Comparison of ENCODE assay signal across 8 mouse cellular contexts in the genomic region with DNA sequence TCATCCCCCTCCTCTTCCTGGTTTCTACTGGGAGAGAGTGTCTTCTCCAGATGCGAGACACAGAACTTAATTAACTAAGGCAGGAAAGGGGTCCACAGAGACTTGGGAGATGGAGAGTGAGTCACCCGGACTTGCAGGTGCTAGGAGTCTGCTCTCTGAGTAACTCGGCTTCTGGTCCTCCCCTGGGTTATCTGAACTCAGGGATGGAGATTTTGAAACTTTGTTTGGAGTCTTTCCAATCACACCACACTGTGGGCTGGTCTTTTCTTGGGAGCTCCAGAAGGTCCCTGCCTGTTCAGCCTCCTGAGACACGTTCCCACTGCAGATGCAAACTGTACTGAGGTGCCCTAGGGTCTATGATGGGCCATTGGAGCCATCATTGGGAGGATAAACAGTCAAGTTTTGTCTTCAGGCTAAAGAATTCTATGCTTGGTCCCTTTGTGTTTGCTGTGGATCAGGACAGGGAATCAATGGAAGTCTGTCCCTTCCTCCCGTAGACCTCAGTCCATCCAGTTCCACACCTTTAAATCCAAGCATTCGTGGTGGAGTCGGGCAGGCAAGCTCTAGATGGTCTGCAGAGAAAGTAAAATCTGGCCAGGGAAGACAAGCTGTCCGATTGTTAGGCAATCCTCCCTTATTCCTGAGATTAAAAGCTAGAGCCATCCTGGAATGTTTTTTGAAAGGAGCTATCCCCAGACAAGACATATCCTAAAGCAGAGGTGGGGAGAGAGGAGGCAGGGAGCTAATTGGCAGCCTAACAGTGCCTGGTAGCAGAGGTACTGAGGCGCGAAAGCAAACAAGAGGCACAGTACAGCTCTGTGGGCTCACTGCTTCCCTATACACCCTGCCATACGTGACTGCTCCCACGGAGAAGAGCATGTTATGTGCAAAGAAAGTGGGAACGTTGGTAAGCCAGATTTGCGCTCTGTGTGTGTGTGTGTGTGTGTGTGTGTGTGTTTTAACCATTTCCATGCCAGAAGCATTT. TPM values are rescaled to one million over a fixed set of nuclear protein-coding genes. Genes with fewer than 3 reads are reported as not detected.
A peak's percentile ranks its signal among the peaks of the same experiment; 100 is the strongest.
DNase-seq lines count a peak whose midpoint lies in the region; ATAC-seq lines count a peak whose summit lies in the region.

No protein-coding gene starts in this region.

- no peaks in the 10 kb centered on the region for H3K36me3 ChIP-seq in hindbrain, embryonic 11.5 days (ENCODE audit: control insufficient read depth, insufficient read depth, low read length)
- H3K36me3 ChIP-seq in liver, embryonic 12.5 days, result no peaks in the 10 kb centered on the region

- peak overlapping the region; percentile 65 for H3K4me3 ChIP-seq in hindbrain, embryonic 11.5 days (ENCODE audit: low read depth, low read length)
- H3K4me3 ChIP-seq in liver, embryonic 12.5 days, result peak overlapping the region; percentile 52

- no peak for ATAC-seq in hindbrain, embryonic 11.5 days (ENCODE audit: low FRiP score)
- no peak for ATAC-seq in liver, embryonic 12.5 days

- H3K27ac ChIP-seq in hindbrain, embryonic 11.5 days (ENCODE audit: low read depth, low read length), result no peak overlapping the region
- no peak overlapping the region for H3K27ac ChIP-seq in liver, embryonic 12.5 days

- peaks cover 2% of the 10 kb centered on the region; the same call in 1 of the 2 replicates for H3K4me1 ChIP-seq in hindbrain, embryonic 11.5 days (replicated peaks; ENCODE audit: control insufficient read depth, insufficient read depth, low read length)
- H3K4me1 ChIP-seq in liver, embryonic 12.5 days, result no peaks in the 10 kb centered on the region

- 21% methylated on average over 14 of the region's 14 CpGs for WGBS in hindbrain, embryonic 11.5 days
- WGBS in liver, embryonic 12.5 days (ENCODE audit: insufficient replicate concordance), result 25% methylated on average over 14 of the region's 14 CpGs

- H3K27me3 ChIP-seq in hindbrain, embryonic 11.5 days (ENCODE audit: control insufficient read depth, insufficient read depth, low read length), result 0 out of 2 replicates have a peak, but pooled peaks cover 2% of the 10 kb centered on the region
- H3K27me3 ChIP-seq in liver, embryonic 12.5 days (replicated peaks), result peaks cover 57% of the 10 kb centered on the region

- H3K9me3 ChIP-seq in hindbrain, embryonic 11.5 days (ENCODE audit: control insufficient read depth, low read length), result no peaks in the 10 kb centered on the region
- peaks cover 3% of the 10 kb centered on the region; the same call in 1 of the 2 replicates for H3K9me3 ChIP-seq in liver, embryonic 12.5 days (replicated peaks)

- H3K9ac ChIP-seq in hindbrain, embryonic 11.5 days (ENCODE audit: low read depth, low read length), result peak overlapping the region; percentile 73
- no peak overlapping the region for H3K9ac ChIP-seq in liver, embryonic 12.5 days

- peak overlapping the region; percentile 93 for H3K4me2 ChIP-seq in hindbrain, embryonic 11.5 days (replicated peaks; ENCODE audit: low read depth, low read length)
- peak overlapping the region; percentile 70 for H3K4me2 ChIP-seq in liver, embryonic 12.5 days

- peak; percentile 32 for DNase-seq in kidney, adult 18-20 months
- no peak for DNase-seq in kidney, adult 11 months
- peak; percentile 33 for DNase-seq in embryo, embryonic 11 days
- DNase-seq in hindbrain, embryonic 11.5 days (ENCODE audit: low spot score), result no peak
- DNase-seq in skeletal muscle tissue, adult 2 months (ENCODE audit: low read depth, low spot score), result peak; percentile 78
- DNase-seq in layer of hippocampus, adult 9-10 months (ENCODE audit: low spot score), result no peak
- no peak for DNase-seq in urinary bladder, postnatal 4 days (ENCODE audit: low spot score in 2 of 2)

RNA-seq across cellular contexts. Expression of a gene that starts 1.2 kb away (rescaled TPM):
- polyA plus RNA-seq in hindbrain, embryonic 11.5 days (2014; fragmentation: Nextera tagmentation; extraction: Ambion mirVana), result 1.7 and 2.7 TPM in 2 replicates
- 0.57 and 0.60 TPM in 2 replicates for polyA plus RNA-seq in liver, embryonic 12.5 days (2016; fragmentation: Nextera tagmentation; extraction: Ambion mirVana)

RNA-seq across cellular contexts. Expression of a gene that starts 14.4 kb away (rescaled TPM):
- 51.0 and 54.2 TPM in 2 replicates for polyA plus RNA-seq in hindbrain, embryonic 11.5 days (2014; fragmentation: Nextera tagmentation; extraction: Ambion mirVana)
- polyA plus RNA-seq in liver, embryonic 12.5 days (2016; fragmentation: Nextera tagmentation; extraction: Ambion mirVana), result 45.0 and 46.5 TPM in 2 replicates

Comparison
In these comparisons a context has a peak if more than half of its experiments do, and no peak if none do; other contexts are left out.
1. DNase-seq: peak in kidney, adult 18-20 months (single experiment), embryo, embryonic 11 days (single experiment) and skeletal muscle tissue, adult 2 months (single experiment); none in kidney, adult 11 months (single experiment), hindbrain, embryonic 11.5 days (single experiment), layer of hippocampus, adult 9-10 months (single experiment) and urinary bladder, postnatal 4 days (0 of 2).